Mouse (Mus musculus) kidney, embryonic 14.5 days (tissue): Measurements from ENCODE around the gene Rps11. TPM values are rescaled to one million over a fixed set of nuclear protein-coding genes. Genes with fewer than 3 reads are reported as not detected.
"Not testable (repeated sequence)": the region's sequence is repeated elsewhere in the genome, so short reads cannot be mapped to it uniquely, and the experiment has no call there.

Experiments
- ATAC-seq: fragments of 200-750 bp; cut with Nextera tagmentation; 2 replicates; pipeline ENCODE4 v1.8.0; 2017; ENCODE audit warnings: moderate number of reproducible peaks, mild to moderate bottlenecking, moderate TSS enrichment, moderate library complexity; ENCODE audit not compliant: low FRiP score, low TSS enrichment
- H3K27ac ChIP-seq: fragments of 300-500 bp; sonication (generic); 2 replicates; pipeline ENCODE4 v1.5.1; 2014; ENCODE audit warnings: low read depth, mild to moderate bottlenecking, low read length, moderate library complexity, mixed read lengths
- H3K27me3 ChIP-seq: fragments of 300-500 bp; sonication (generic); 2 replicates; pipeline ENCODE4 v1.6.1; 2014; ENCODE audit warnings: mild to moderate bottlenecking, low read length; ENCODE audit not compliant: control insufficient read depth, insufficient read depth
- H3K36me3 ChIP-seq: fragments of 300-500 bp; sonication (generic); 2 replicates; pipeline ENCODE4 v1.6.1; 2014; ENCODE audit warnings: low read length, mixed read lengths; ENCODE audit not compliant: control insufficient read depth, insufficient read depth
- H3K4me1 ChIP-seq: fragments of 300-500 bp; sonication (generic); 2 replicates; pipeline ENCODE4 v1.6.1; 2014; ENCODE audit warnings: low read length, mixed read lengths; ENCODE audit not compliant: control insufficient read depth, insufficient read depth
- H3K4me2 ChIP-seq: fragments of 300-500 bp; sonication (generic); replicated peaks from 2 replicates; pipeline ENCODE4 v1.6.1; 2014; ENCODE audit warnings: low read depth, mild to moderate bottlenecking, low read length
- H3K4me3 ChIP-seq: fragments of 300-500 bp; sonication (generic); 2 replicates; pipeline ENCODE4 v1.5.1; 2014; ENCODE audit warnings: mild to moderate bottlenecking, low read length
- H3K9ac ChIP-seq: fragments of 300-500 bp; sonication (generic); 2 replicates; pipeline ENCODE4 v1.6.1; 2014; ENCODE audit warnings: low read depth, mild to moderate bottlenecking, low read length, moderate library complexity
- H3K9me3 ChIP-seq: fragments of 300-500 bp; sonication (generic); 2 replicates; pipeline ENCODE4 v1.6.1; 2016; ENCODE audit warnings: low read length; ENCODE audit not compliant: control insufficient read depth
- WGBS: fragments of 180-500 bp; shearing (Covaris S2); extraction: QIAGEN DNeasy Blood & Tissue Kit; methylation state at CpG from one replicate; pipeline ENCODE4 v1.1.7; 2014; 5-methylcytosine and 5-hydroxymethylcytosine counted together
- polyA plus RNA-seq: library from polyadenylated mRNA; unstranded; fragments of >200 nt; fragmentation: Nextera tagmentation; extraction: Ambion mirVana; gene quantifications from 2 replicates; pipeline ENCODE4 v1.2.1, GENCODE M21; 2014

The Rps11 gene
- polyA plus RNA-seq, 1 experiment from 2014 or later: 1,882 TPM

DNA sequence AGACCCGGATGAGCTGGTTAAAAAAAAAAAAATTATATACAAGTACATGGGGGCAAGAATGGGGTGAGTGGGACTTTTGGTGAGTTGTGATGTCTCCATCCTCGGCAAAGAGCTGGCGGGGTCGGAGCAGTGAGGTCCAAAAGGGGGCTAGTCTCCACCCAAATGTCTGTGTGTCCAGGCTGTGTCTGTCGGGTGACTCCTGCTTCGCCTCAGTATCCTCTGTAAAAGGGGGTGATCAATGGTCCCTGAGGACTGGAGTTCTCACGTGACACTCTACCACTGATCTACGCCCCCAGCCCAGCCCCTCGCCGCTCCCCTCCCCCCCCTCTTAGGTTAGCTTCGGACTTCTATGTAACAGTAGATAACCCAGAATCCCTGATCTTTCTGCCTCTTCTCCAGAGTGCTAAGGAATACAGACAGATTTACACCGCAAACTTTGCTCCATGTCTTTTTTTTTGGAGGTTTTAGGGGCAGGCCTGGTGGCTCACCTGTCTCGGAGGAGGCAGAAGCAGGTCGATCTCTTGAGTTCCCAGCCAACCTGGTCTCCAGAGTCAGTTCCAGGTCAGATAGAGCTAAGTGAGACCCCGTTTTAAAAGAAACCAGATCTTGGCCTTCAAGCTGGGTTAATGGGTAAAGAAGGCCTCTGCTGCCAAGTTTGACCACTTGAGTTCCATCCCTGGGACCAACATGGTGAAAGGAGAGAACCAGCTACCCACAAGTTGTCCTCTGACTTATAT, 5.7 kb upstream of the Rps11 start:
- peak overlapping the region; percentile 100; the same call in 1 of the 2 replicates for H3K9ac ChIP-seq
- ATAC-seq: no peak
- peak overlapping the region; percentile 64 for H3K4me2 ChIP-seq
- no peaks in the 10 kb centered on the region for H3K27me3 ChIP-seq
- H3K27ac ChIP-seq: peak overlapping the region; percentile 93; the same call in 1 of the 2 replicates
- H3K4me3 ChIP-seq: peak overlapping the region; percentile 99
- no peaks in the 10 kb centered on the region for H3K9me3 ChIP-seq
- peaks cover 27% of the 10 kb centered on the region for H3K36me3 ChIP-seq
- 46% methylated on average over 15 of the region's 15 CpGs for WGBS
- peaks cover 25% of the 10 kb centered on the region for H3K4me1 ChIP-seq

GRCm38 (mm10) chr7:45129318-45129717, 5.1 kb upstream of the Rps11 start:
- Histone ChIP-seq H3K9me3 (no peaks in the 10 kb centered on the region), H3K9ac (peak overlapping the region; percentile 100), H3K27ac (peak overlapping the region; percentile 93), H3K4me1 (peaks cover 23% of the 10 kb centered on the region), H3K4me3 (peak overlapping the region; percentile 99), H3K36me3 (peaks cover 27% of the 10 kb centered on the region), H3K27me3 (no peaks in the 10 kb centered on the region), H3K4me2 (peak overlapping the region; percentile 64)
- WGBS: 2% methylated on average over 17 of the region's 17 CpGs
- ATAC-seq: no peak

DNA sequence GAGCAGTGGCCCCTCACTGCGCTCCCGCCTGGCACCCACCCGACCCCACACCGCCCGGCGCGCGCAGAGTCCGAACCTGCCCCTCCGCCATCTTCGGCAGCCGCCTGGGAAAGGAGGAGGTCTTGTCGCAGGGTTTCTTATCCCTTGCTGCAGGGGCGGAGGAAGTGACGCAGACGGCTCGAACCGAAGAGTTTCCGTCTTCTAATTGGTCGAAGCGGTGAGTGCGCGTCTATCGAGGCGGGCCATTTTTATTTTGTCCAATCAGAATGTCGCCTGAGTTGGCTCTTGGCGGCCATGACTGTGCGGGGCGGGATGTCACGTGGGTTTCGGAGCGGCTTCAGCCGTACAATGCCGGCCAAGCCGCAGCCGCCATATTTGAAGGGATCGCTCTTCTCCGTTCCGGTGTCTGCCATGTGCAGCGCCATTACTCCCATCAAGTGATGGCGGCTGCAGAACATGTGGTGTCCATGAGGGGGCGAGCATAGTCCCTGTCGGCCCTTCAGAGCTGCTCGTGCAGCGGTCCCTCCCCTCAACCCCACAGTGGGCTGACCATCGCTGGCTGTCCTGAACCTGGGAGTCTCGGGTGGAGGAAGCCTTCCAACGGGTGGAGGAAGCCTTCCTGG, 4.5 kb upstream of the Rps11 start, which contains the start of gene Rpl13a:
Rpl13a (minus strand) TSS at position 138 of the 623 bp plus-strand sequence.
- peak; percentile 95 for ATAC-seq
- 0% methylated on average over 48 of the region's 48 CpGs for WGBS
- peak within 1 kb of the TSS; percentile 99 for H3K4me3 ChIP-seq
- no peaks in the 10 kb centered on the region for H3K27me3 ChIP-seq
- peaks cover 27% of the 10 kb centered on the region for H3K36me3 ChIP-seq
- peak within 1 kb of the TSS; percentile 100 for H3K9ac ChIP-seq
- peaks cover 22% of the 10 kb centered on the region for H3K4me1 ChIP-seq
- H3K9me3 ChIP-seq: no peaks in the 10 kb centered on the region
- peak within 1 kb of the TSS; percentile 94 for H3K4me2 ChIP-seq
- peak within 1 kb of the TSS; percentile 95 for H3K27ac ChIP-seq

- under 1% methylated on average over 6 of the region's 6 CpGs for WGBS
- peak overlapping the region; percentile 100 for H3K9ac ChIP-seq
- H3K27ac ChIP-seq: peak overlapping the region; percentile 95
These were observed 3.5 kb upstream of the Rps11 start for GRCm38 (mm10) chr7:45127700-45128224.

GRCm38 (mm10) chr7:45126844-45127699, 2.8 kb upstream of the Rps11 start:
- no peak for ATAC-seq
- WGBS: 39% methylated on average over 21 of the region's 21 CpGs
- H3K4me1 ChIP-seq: peaks cover 35% of the 10 kb centered on the region

More at GRCm38 (mm10) chr7:45127700-45128224, 3.5 kb upstream of the Rps11 start:
- H3K36me3 ChIP-seq: peaks cover 32% of the 10 kb centered on the region
- no peaks in the 10 kb centered on the region for H3K9me3 ChIP-seq
- peak overlapping the region; percentile 99 for H3K4me3 ChIP-seq
- H3K27me3 ChIP-seq: no peaks in the 10 kb centered on the region
- ATAC-seq: no peak
- peaks cover 28% of the 10 kb centered on the region for H3K4me1 ChIP-seq
- peak overlapping the region; percentile 94 for H3K4me2 ChIP-seq

DNA sequence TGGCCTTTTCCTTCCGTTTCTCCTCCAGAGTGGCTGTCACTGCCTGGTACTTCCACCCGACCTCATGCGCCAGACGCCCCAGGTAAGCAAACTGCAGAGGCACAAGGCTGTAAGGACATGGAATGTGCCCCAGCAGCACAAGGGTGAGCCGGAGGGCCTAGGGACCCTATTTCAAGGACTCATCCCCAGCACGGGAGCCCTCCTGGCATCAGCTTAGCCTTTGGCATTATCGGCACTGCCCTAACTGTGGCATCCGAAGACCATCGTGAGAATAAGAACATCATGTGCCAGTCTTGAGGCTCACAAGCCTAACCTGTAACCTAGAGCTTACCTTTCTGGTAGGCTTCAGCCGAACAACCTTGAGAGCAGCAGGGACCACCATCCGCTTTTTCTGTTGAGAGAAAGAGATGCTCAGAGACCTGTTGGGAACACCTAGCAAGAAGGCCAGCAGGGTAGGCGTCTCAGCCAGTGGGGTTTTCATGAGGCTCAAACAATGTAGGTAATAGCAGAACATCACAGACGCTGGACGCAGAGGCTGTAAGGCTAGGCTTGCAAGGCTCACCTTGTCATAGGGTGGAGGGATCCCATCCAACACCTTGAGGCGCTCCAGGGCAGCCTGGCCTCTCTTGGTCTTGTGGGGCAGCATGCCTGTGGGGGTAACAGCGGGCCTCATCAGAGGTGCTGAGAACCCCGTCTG, 2.1 kb upstream of the Rps11 start:
- WGBS: 77% methylated on average over 17 of the region's 17 CpGs
- H3K4me3 ChIP-seq: peak overlapping the region; percentile 99
- H3K4me1 ChIP-seq: peaks cover 37% of the 10 kb centered on the region
- peak overlapping the region; percentile 100 for H3K9ac ChIP-seq
- H3K27ac ChIP-seq: peak overlapping the region; percentile 95
- no peak for ATAC-seq
- H3K4me2 ChIP-seq: peak overlapping the region; percentile 94
- peaks cover 47% of the 10 kb centered on the region for H3K36me3 ChIP-seq
- no peaks in the 10 kb centered on the region for H3K27me3 ChIP-seq
- no peaks in the 10 kb centered on the region for H3K9me3 ChIP-seq

More at GRCm38 (mm10) chr7:45126844-45127699, 2.8 kb upstream of the Rps11 start:
- Histone ChIP-seq H3K27me3 (no peaks in the 10 kb centered on the region), H3K4me3 (peak overlapping the region; percentile 99), H3K9ac (peak overlapping the region; percentile 100), H3K4me2 (peak overlapping the region; percentile 94), H3K9me3 (no peaks in the 10 kb centered on the region), H3K27ac (peak overlapping the region; percentile 95), H3K36me3 (peaks cover 39% of the 10 kb centered on the region)

DNA sequence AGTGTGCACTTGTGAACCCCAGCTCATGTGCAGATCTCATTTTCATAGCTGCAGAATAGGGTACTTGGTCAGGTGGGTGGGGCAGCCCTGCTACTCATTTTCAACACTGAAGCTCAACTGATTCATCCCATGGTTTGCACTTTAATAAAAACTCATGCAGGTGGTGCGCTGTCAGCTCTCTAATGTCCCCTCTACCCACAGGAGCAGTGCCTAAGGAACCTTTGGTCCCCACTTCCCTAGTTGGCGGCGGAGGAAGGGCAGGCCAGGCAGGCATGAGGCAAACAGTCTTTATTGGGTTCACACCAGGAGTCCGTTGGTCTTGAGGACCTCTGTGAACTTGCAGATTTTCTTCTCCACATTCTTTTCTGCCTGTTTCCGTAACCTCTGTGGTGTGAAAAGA, 1.4 kb upstream of the Rps11 start:
- H3K4me2 ChIP-seq: peak overlapping the region; percentile 19; the same call in 1 of the 2 replicates
- not testable (repeated sequence) for H3K9ac ChIP-seq, H3K27me3 ChIP-seq, ATAC-seq, H3K4me3 ChIP-seq, H3K9me3 ChIP-seq
- WGBS: 68% methylated on average over 5 of the region's 5 CpGs
- peaks cover 37% of the 10 kb centered on the region for H3K4me1 ChIP-seq
- peaks cover 53% of the 10 kb centered on the region for H3K36me3 ChIP-seq
- H3K27ac ChIP-seq: peak overlapping the region; percentile 88; the same call in 1 of the 2 replicates

DNA sequence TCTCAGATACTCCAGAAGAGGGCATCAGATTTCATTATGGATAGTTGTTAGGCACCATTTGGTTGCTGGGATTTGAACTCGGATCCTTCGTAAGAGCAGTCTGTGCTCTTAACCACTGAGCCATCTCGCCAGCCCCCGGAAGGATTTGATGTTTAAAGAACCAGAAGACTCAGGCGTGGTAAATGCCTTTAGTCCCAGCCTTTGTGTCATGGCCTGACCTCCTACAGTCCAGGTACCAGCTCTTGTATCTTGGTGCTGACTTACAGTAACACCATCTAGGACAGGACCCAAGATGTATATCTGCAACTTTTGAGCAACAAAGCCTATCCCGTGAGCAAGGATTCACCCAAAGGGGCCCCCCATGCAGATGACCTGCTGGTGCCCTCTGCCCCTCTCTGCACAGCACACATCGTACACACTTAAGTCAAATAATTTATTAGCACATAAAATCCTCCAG, 933 bp upstream of the Rps11 start:
- peak overlapping the region; percentile 88 for H3K27ac ChIP-seq
- H3K4me3 ChIP-seq: peak overlapping the region; percentile 99; the same call in 1 of the 2 replicates
- peaks cover 58% of the 10 kb centered on the region for H3K36me3 ChIP-seq
- peaks cover 37% of the 10 kb centered on the region for H3K4me1 ChIP-seq
- ATAC-seq: no peak
- H3K9me3 ChIP-seq: no peaks in the 10 kb centered on the region
- no peaks in the 10 kb centered on the region for H3K27me3 ChIP-seq
- 13% methylated on average over 7 of the region's 7 CpGs for WGBS
- H3K9ac ChIP-seq: no peak overlapping the region; the same call in 1 of the 2 replicates
- peak overlapping the region; percentile 38; the same call in 1 of the 2 replicates for H3K4me2 ChIP-seq
